Mouse (Mus musculus) forebrain, embryonic 13.5 days (tissue): ENCODE results near the gene Hamp. TPM values are rescaled to one million over a fixed set of nuclear protein-coding genes. Genes with fewer than 3 reads are reported as not detected.
"Not testable (repeated sequence)": the region's sequence is repeated elsewhere in the genome, so short reads cannot be mapped to it uniquely, and the experiment has no call there.

Experiments used
- ATAC-seq: fragments of 200-750 bp; cut with Nextera tagmentation; 2 replicates; pipeline ENCODE4 v1.8.0; 2017
- H3K27ac ChIP-seq: fragments of 300-500 bp; sonication (generic); 2 replicates; pipeline ENCODE4 v1.5.1; 2015; ENCODE audit warnings: inconsistent platforms, mild to moderate bottlenecking, moderate library complexity
- H3K27me3 ChIP-seq: fragments of 300-500 bp; sonication (generic); 2 replicates; pipeline ENCODE4 v1.6.1; 2015; ENCODE audit warnings: mild to moderate bottlenecking, inconsistent platforms
- H3K36me3 ChIP-seq: fragments of 300-500 bp; sonication (generic); 2 replicates; pipeline ENCODE4 v1.6.1; 2015; ENCODE audit warnings: mild to moderate bottlenecking, inconsistent platforms; ENCODE audit not compliant: poor library complexity, severe bottlenecking
- H3K4me1 ChIP-seq: fragments of 300-500 bp; sonication (generic); 2 replicates; pipeline ENCODE4 v1.6.1; 2015; ENCODE audit warnings: inconsistent platforms
- H3K4me2 ChIP-seq: fragments of 300-500 bp; sonication (generic); 2 replicates; pipeline ENCODE4 v1.6.1; 2015; ENCODE audit warnings: inconsistent platforms, mild to moderate bottlenecking, moderate library complexity
- H3K4me3 ChIP-seq: fragments of 300-500 bp; sonication (generic); 2 replicates; pipeline ENCODE4 v1.5.1; 2015; ENCODE audit warnings: mild to moderate bottlenecking, inconsistent platforms
- H3K9ac ChIP-seq: fragments of 300-500 bp; sonication (generic); 2 replicates; pipeline ENCODE4 v1.6.1; 2015; ENCODE audit warnings: mild to moderate bottlenecking, inconsistent platforms
- H3K9me3 ChIP-seq: fragments of 300-500 bp; sonication (generic); replicated peaks from 2 replicates; pipeline ENCODE4 v1.6.1; 2016; ENCODE audit warnings: inconsistent platforms
- WGBS: fragments of 180-500 bp; shearing (Covaris S2); methylation state at CpG from one replicate; pipeline ENCODE4 v1.1.7; 2015; 5-methylcytosine and 5-hydroxymethylcytosine counted together
- polyA plus RNA-seq: library from polyadenylated mRNA; unstranded; fragments of >200 nt; fragmentation: Nextera tagmentation; extraction: Ambion mirVana; gene quantifications from 2 replicates; pipeline ENCODE4 v1.2.1, GENCODE M21; 2015

Hamp gene
- polyA plus RNA-seq, 1 experiment from 2014 or later: not detected

- H3K36me3 ChIP-seq: no peaks in the 10 kb centered on the region
- ATAC-seq: no peak
Measured at GRCm38 (mm10) chr7:30924071-30924470, 19.8 kb downstream of the Hamp start.

GRCm38 (mm10) chr7:30922490-30922889, 21.3 kb downstream of the Hamp start:
- not testable (repeated sequence) for H3K9me3 ChIP-seq, H3K36me3 ChIP-seq, H3K4me2 ChIP-seq, H3K27me3 ChIP-seq, H3K27ac ChIP-seq, H3K4me1 ChIP-seq, H3K4me3 ChIP-seq, H3K9ac ChIP-seq, ATAC-seq
- 48% methylated on average over 3 of the region's 3 CpGs for WGBS

More at GRCm38 (mm10) chr7:30924071-30924470, 19.8 kb downstream of the Hamp start:
- H3K27me3 ChIP-seq: no peaks in the 10 kb centered on the region
- H3K9ac ChIP-seq: no peak overlapping the region
- H3K4me2 ChIP-seq: no peak overlapping the region
- H3K9me3 ChIP-seq: no peaks in the 10 kb centered on the region
- H3K4me3 ChIP-seq: no peak overlapping the region
- WGBS: 59% methylated on average over 3 of the region's 3 CpGs
- H3K4me1 ChIP-seq: no peaks in the 10 kb centered on the region
- no peak overlapping the region for H3K27ac ChIP-seq

- Histone ChIP-seq H3K36me3 (no peaks in the 10 kb centered on the region), H3K4me3 (no peak overlapping the region), H3K4me2 (no peak overlapping the region), H3K4me1 (no peaks in the 10 kb centered on the region), H3K9me3 (no peaks in the 10 kb centered on the region), H3K27me3 (no peaks in the 10 kb centered on the region), H3K27ac (no peak overlapping the region), H3K9ac (no peak overlapping the region)
- 71% methylated on average over 3 of the region's 3 CpGs for WGBS
- no peak for ATAC-seq
Measured at GRCm38 (mm10) chr7:30920217-30920616, 23.6 kb downstream of the Hamp start.

GRCm38 (mm10) chr7:30917219-30917618, 26.6 kb downstream of the Hamp start:
- Histone ChIP-seq H3K27me3 (no peaks in the 10 kb centered on the region), H3K36me3 (no peaks in the 10 kb centered on the region), H3K9me3 (no peaks in the 10 kb centered on the region), H3K4me3 (no peak overlapping the region), H3K9ac (no peak overlapping the region), H3K4me1 (no peaks in the 10 kb centered on the region), H3K27ac (no peak overlapping the region), H3K4me2 (no peak overlapping the region)
- no peak for ATAC-seq
- 51% methylated on average over 4 of the region's 4 CpGs for whole genome bisulfite sequencing

GRCm38 (mm10) chr7:30916713-30917112, 27.1 kb downstream of the Hamp start:
- no peak overlapping the region for H3K9ac ChIP-seq
- 17% methylated on average over 6 of the region's 6 CpGs for WGBS
- no peaks in the 10 kb centered on the region for H3K4me1 ChIP-seq
- no peak for ATAC-seq
- no peaks in the 10 kb centered on the region for H3K36me3 ChIP-seq
- no peak overlapping the region for H3K4me2 ChIP-seq
- no peak overlapping the region for H3K4me3 ChIP-seq
- H3K27me3 ChIP-seq: no peaks in the 10 kb centered on the region
- H3K27ac ChIP-seq: no peak overlapping the region
- no peaks in the 10 kb centered on the region for H3K9me3 ChIP-seq

- Histone ChIP-seq H3K4me1 (no peaks in the 10 kb centered on the region), H3K4me3 (no peak within 1 kb of the TSS), H3K9me3 (no peaks in the 10 kb centered on the region), H3K4me2 (no peak within 1 kb of the TSS), H3K9ac (no peak within 1 kb of the TSS), H3K36me3 (no peaks in the 10 kb centered on the region), H3K27me3 (no peaks in the 10 kb centered on the region), H3K27ac (no peak within 1 kb of the TSS)
- WGBS: 74% methylated on average over 8 of the region's 8 CpGs
- no peak for ATAC-seq
Measured at GRCm38 (mm10) chr7:30914732-30915131, 29.1 kb downstream of the Hamp start, which contains the start of gene Mag. Gene Mag, minus strand, starts transcription at chr7:30914873.

- peaks cover 10% of the 10 kb centered on the region for H3K4me1 ChIP-seq
- H3K9me3 ChIP-seq: no peaks in the 10 kb centered on the region
- no peak for ATAC-seq
- no peak overlapping the region for H3K9ac ChIP-seq
- H3K4me3 ChIP-seq: no peak overlapping the region
- 84% methylated on average over 6 of the region's 6 CpGs for WGBS
- no peak overlapping the region for H3K4me2 ChIP-seq
- H3K27me3 ChIP-seq: 0 out of 2 replicates have a peak, but pooled peaks cover 8% of the 10 kb centered on the region
- no peak overlapping the region for H3K27ac ChIP-seq
- H3K36me3 ChIP-seq: no peaks in the 10 kb centered on the region
Measured at GRCm38 (mm10) chr7:30909773-30910172, 34.1 kb downstream of the Hamp start.

- Histone ChIP-seq H3K27me3 (0 out of 2 replicates have a peak, but pooled peaks cover 8% of the 10 kb centered on the region), H3K27ac (no peak overlapping the region), H3K4me1 (peaks cover 10% of the 10 kb centered on the region), H3K36me3 (no peaks in the 10 kb centered on the region), H3K4me2 (peak overlapping the region; percentile 61), H3K9ac (no peak overlapping the region), H3K4me3 (peak overlapping the region; percentile 27), H3K9me3 (no peaks in the 10 kb centered on the region)
- WGBS: 16% methylated on average over 15 of the region's 17 CpGs
- no peak for ATAC-seq
Measured at GRCm38 (mm10) chr7:30908992-30909431, 34.8 kb downstream of the Hamp start.

- ATAC-seq: peak; percentile 36; the same call in 1 of the 2 replicates
- H3K27me3 ChIP-seq: 0 out of 2 replicates have a peak, but pooled peaks cover 8% of the 10 kb centered on the region
- WGBS: 2% methylated on average over 20 of the region's 26 CpGs
Measured at GRCm38 (mm10) chr7:30908277-30908991, 35.4 kb downstream of the Hamp start.

GRCm38 (mm10) chr7:30904042-30904441, 39.8 kb downstream of the Hamp start:
- H3K4me2 ChIP-seq: no peak overlapping the region
- ATAC-seq: no peak
- H3K27me3 ChIP-seq: 0 out of 2 replicates have a peak, but pooled peaks cover 8% of the 10 kb centered on the region
- no peak overlapping the region for H3K27ac ChIP-seq
- H3K9me3 ChIP-seq: no peaks in the 10 kb centered on the region
- no peaks in the 10 kb centered on the region for H3K36me3 ChIP-seq
- H3K9ac ChIP-seq: no peak overlapping the region
- H3K4me3 ChIP-seq: no peak overlapping the region
- peaks cover 10% of the 10 kb centered on the region for H3K4me1 ChIP-seq
- WGBS: 60% methylated on average over 4 of the region's 4 CpGs

More at GRCm38 (mm10) chr7:30908277-30908991, 35.4 kb downstream of the Hamp start:
- Histone ChIP-seq H3K4me3 (peak overlapping the region; percentile 27), H3K9ac (no peak overlapping the region), H3K27ac (no peak overlapping the region), H3K4me1 (peaks cover 10% of the 10 kb centered on the region), H3K4me2 (peak overlapping the region; percentile 61), H3K36me3 (no peaks in the 10 kb centered on the region), H3K9me3 (no peaks in the 10 kb centered on the region)

GRCm38 (mm10) chr7:30895217-30895616, 48.6 kb downstream of the Hamp start:
- H3K27ac ChIP-seq: no peak overlapping the region
- no peaks in the 10 kb centered on the region for H3K9me3 ChIP-seq
- H3K9ac ChIP-seq: no peak overlapping the region
- ATAC-seq: no peak
- H3K4me3 ChIP-seq: no peak overlapping the region
- 94% methylated on average over 3 of the region's 3 CpGs for WGBS
- H3K36me3 ChIP-seq: no peaks in the 10 kb centered on the region
- H3K27me3 ChIP-seq: no peaks in the 10 kb centered on the region
- H3K4me1 ChIP-seq: no peaks in the 10 kb centered on the region
- H3K4me2 ChIP-seq: no peak overlapping the region

- no peak overlapping the region for H3K9ac ChIP-seq
- no peaks in the 10 kb centered on the region for H3K36me3 ChIP-seq
- no peak overlapping the region for H3K4me3 ChIP-seq
- H3K27ac ChIP-seq: no peak overlapping the region
- no peak for ATAC-seq
- no peaks in the 10 kb centered on the region for H3K9me3 ChIP-seq
- WGBS: 64% methylated on average over 3 of the region's 3 CpGs
- H3K4me2 ChIP-seq: no peak overlapping the region
- no peaks in the 10 kb centered on the region for H3K27me3 ChIP-seq
- no peaks in the 10 kb centered on the region for H3K4me1 ChIP-seq
Measured at GRCm38 (mm10) chr7:30892515-30892914, 51.3 kb downstream of the Hamp start.
